Mouse (Mus musculus) MEL (cell line): ENCODE measurements around the gene Wdfy1. TPM values are rescaled to one million over a fixed set of nuclear protein-coding genes. Genes with fewer than 3 reads are reported as not detected.

Experiments used
- DNase-seq: peaks from one replicate; pipeline ENCODE4 v3.0.0; 2011; ENCODE audit warnings: low read depth, low spot score
- H3K27ac ChIP-seq: 2 replicates; pipeline ENCODE4 v1.5.1; 2012; ENCODE audit warnings: low read depth, mild to moderate bottlenecking, control low read depth, low read length, moderate library complexity; ENCODE audit not compliant: control insufficient read depth
- H3K27me3 ChIP-seq, 2 experiments: fragments of 150-350 bp in 1 of 2; sonication (generic) in 1 of 2; 2 replicates each; pipeline ENCODE4 v1.6.1; 2012; ENCODE audit warnings: low read length in 2 of 2, mild to moderate bottlenecking in 2 of 2, improper control_type of control experiment in 1 of 2, moderate library complexity in 1 of 2; ENCODE audit not compliant: insufficient read depth in 2 of 2, control insufficient read depth in 1 of 2
- H3K36me3 ChIP-seq, 2 experiments: 2 replicates each; pipeline ENCODE4 v1.6.1; 2012 to 2014; ENCODE audit warnings: low read length in 2 of 2, improper control_type of control experiment in 1 of 2, inconsistent platforms in 1 of 2, mild to moderate bottlenecking in 1 of 2; ENCODE audit not compliant: insufficient read depth in 2 of 2, control insufficient read depth in 1 of 2
- H3K4me1 ChIP-seq, 2 experiments: fragments of 150-350 bp in 1 of 2; sonication (generic) in 1 of 2; 2 replicates each; pipeline ENCODE4 v1.6.1; 2012; ENCODE audit warnings: low read length in 2 of 2, improper control_type of control experiment in 1 of 2, mild to moderate bottlenecking in 1 of 2; ENCODE audit not compliant: insufficient read depth in 2 of 2, control insufficient read depth in 1 of 2
- H3K4me3 ChIP-seq, 2 experiments: fragments of 150-350 bp in 1 of 2; sonication (generic) in 1 of 2; 2 replicates each; pipeline ENCODE4 v1.5.1; 2012; ENCODE audit warnings: low read depth in 2 of 2, low read length in 2 of 2, mild to moderate bottlenecking in 2 of 2, moderate library complexity in 2 of 2, control low read depth in 1 of 2, improper control_type of control experiment in 1 of 2; ENCODE audit not compliant: control insufficient read depth in 1 of 2, insufficient read depth in 1 of 2
- H3K79me2 ChIP-seq: 2 replicates; pipeline ENCODE4 v1.6.1; 2012; ENCODE audit warnings: mild to moderate bottlenecking, low read length, moderate library complexity; ENCODE audit not compliant: control insufficient read depth, poor library complexity, insufficient read depth
- H3K9ac ChIP-seq: 2 replicates; pipeline ENCODE4 v1.6.1; 2012; ENCODE audit warnings: low read depth, mild to moderate bottlenecking, control low read depth, low read length, moderate library complexity; ENCODE audit not compliant: control insufficient read depth, poor library complexity, severe bottlenecking
- H3K9me3 ChIP-seq: fragments of 150-350 bp; sonication (generic); replicated peaks from 2 replicates; pipeline ENCODE4 v1.6.1; 2012; ENCODE audit warnings: mild to moderate bottlenecking, low read length, improper control_type of control experiment, moderate library complexity; ENCODE audit not compliant: insufficient read depth
- BHLHE40 ChIP-seq: IDR thresholded peaks from 2 replicates; pipeline ENCODE4 v1.6.1; 2012; ENCODE audit warnings: low read depth, mild to moderate bottlenecking, inconsistent platforms, low read length, improper control_type of control experiment, borderline replicate concordance
- GABPA ChIP-seq: IDR thresholded peaks from 2 replicates; pipeline ENCODE4 v1.6.1; 2012; ENCODE audit warnings: low read depth, mild to moderate bottlenecking, inconsistent platforms, low read length, improper control_type of control experiment, moderate library complexity
- HCFC1 ChIP-seq: IDR thresholded peaks from 2 replicates; pipeline ENCODE4 v1.6.1; 2012; ENCODE audit warnings: low read depth, mild to moderate bottlenecking, inconsistent platforms, low read length, improper control_type of control experiment, moderate library complexity
- MAX ChIP-seq: IDR thresholded peaks from 2 replicates; pipeline ENCODE4 v1.6.1; 2011; ENCODE audit warnings: low read length, improper control_type of control experiment
- MAZ ChIP-seq: IDR thresholded peaks from 2 replicates; pipeline ENCODE4 v1.6.1; 2012; ENCODE audit warnings: low read depth, mild to moderate bottlenecking, inconsistent platforms, low read length, improper control_type of control experiment
- MXI1 ChIP-seq: IDR thresholded peaks from 2 replicates; pipeline ENCODE4 v1.6.1; 2011; ENCODE audit warnings: mild to moderate bottlenecking, low read depth, low read length, improper control_type of control experiment
- MYC ChIP-seq: IDR thresholded peaks from 2 replicates; pipeline ENCODE4 v1.6.1; 2011; ENCODE audit warnings: low read depth, mild to moderate bottlenecking, low read length, improper control_type of control experiment, moderate library complexity
- NELFE ChIP-seq: IDR thresholded peaks from 2 replicates; pipeline ENCODE4 v1.6.1; 2011; ENCODE audit warnings: low read depth, low read length, improper control_type of control experiment
- NRF1 ChIP-seq: IDR thresholded peaks from 2 replicates; pipeline ENCODE4 v1.6.1; 2014; ENCODE audit warnings: low read depth, mild to moderate bottlenecking, inconsistent platforms, low read length, improper control_type of control experiment, moderate library complexity; ENCODE audit not compliant: poor library complexity, insufficient read depth, severe bottlenecking
- POLR2A ChIP-seq, 2 experiments: IDR thresholded peaks; 2 replicates each; pipeline ENCODE4 v1.6.1; 2011 to 2012; ENCODE audit warnings: low read length in 2 of 2, mild to moderate bottlenecking in 2 of 2, control low read depth in 1 of 2, improper control_type of control experiment in 1 of 2, low read depth in 1 of 2, moderate library complexity in 1 of 2; ENCODE audit not compliant: control insufficient read depth in 1 of 2, insufficient read depth in 1 of 2, poor library complexity in 1 of 2
- RCOR1 ChIP-seq: IDR thresholded peaks from 2 replicates; pipeline ENCODE4 v1.6.1; 2012; ENCODE audit warnings: low read depth, mild to moderate bottlenecking, inconsistent platforms, low read length, improper control_type of control experiment
- SIN3A ChIP-seq: IDR thresholded peaks from 2 replicates; pipeline ENCODE4 v1.6.1; 2012; ENCODE audit warnings: low read length, improper control_type of control experiment, inconsistent platforms
- TBP ChIP-seq: IDR thresholded peaks from 2 replicates; pipeline ENCODE4 v1.8.0; 2011; ENCODE audit warnings: low read depth, low read length, improper control_type of control experiment
- TCF12 ChIP-seq: IDR thresholded peaks from 2 replicates; pipeline ENCODE4 v1.6.1; 2014; ENCODE audit warnings: low read depth, mild to moderate bottlenecking, inconsistent platforms, low read length, improper control_type of control experiment, moderate library complexity
- USF1 ChIP-seq: IDR thresholded peaks from 2 replicates; pipeline ENCODE4 v1.6.1; 2014; ENCODE audit warnings: low read depth, mild to moderate bottlenecking, inconsistent platforms, low read length, improper control_type of control experiment, moderate library complexity
- ZMIZ1 ChIP-seq: IDR thresholded peaks from 2 replicates; pipeline ENCODE4 v1.6.1; 2012; ENCODE audit warnings: low read depth, mild to moderate bottlenecking, inconsistent platforms, low read length, improper control_type of control experiment, moderate library complexity
- ZNF384 ChIP-seq: IDR thresholded peaks from 2 replicates; pipeline ENCODE4 v1.6.1; 2012; ENCODE audit warnings: low read depth, mild to moderate bottlenecking, inconsistent platforms, low read length, improper control_type of control experiment
- polyA plus RNA-seq, 2 experiments: library from polyadenylated mRNA; stranded (reverse) in 1 of 2; unstranded in 1 of 2; fragments of >175 nt in 1 of 2; fragments of >200 nt in 1 of 2; gene quantifications; 2 replicates each; pipeline versions ENCODE4 v1.2.1 to v1.2.4; 2012; ENCODE audit warnings: low replicate concordance in 2 of 2, low read depth in 1 of 2; ENCODE audit not compliant: insufficient read length in 2 of 2, insufficient read depth in 1 of 2, missing spikeins in 1 of 2
- total RNA-seq: library from RNA; depleted of rRNA; stranded (reverse); fragments of 300-350 nt; gene quantifications from 2 replicates; pipeline ENCODE4 v1.2.3, GENCODE M21; 2012

Wdfy1 gene
- total and polyA plus RNA-seq, 3 experiments, result 17.6 to 25.0 TPM; not detected in 1

GRCm38 (mm10) chr1:79678117-79678684 is 97.7 kb downstream of the Wdfy1 start:
- Histone ChIP-seq H3K27ac (no peak overlapping the region), H3K9ac (no peak overlapping the region), H3K27me3 (no peaks in the 10 kb centered on the region), H3K36me3 (peaks cover 0 to 5% of the 10 kb centered on the region in 2 experiments; a peak in 2 of 4 replicates), H3K4me1 (peaks cover 0 to 7% of the 10 kb centered on the region in 2 experiments; a peak in 2 of 4 replicates), H3K9me3 (no peaks in the 10 kb centered on the region), H3K79me2 (no peaks in the 10 kb centered on the region), H3K4me3 (no peak overlapping the region)
- no peak for DNase-seq
- no peak for TF ChIP-seq RCOR1
- no peak for TF ChIP-seq HCFC1

GRCm38 (mm10) chr1:79675716-79676115 is 100.2 kb downstream of the Wdfy1 start:
- no peaks in the 10 kb centered on the region for H3K9me3 ChIP-seq
- DNase-seq, result no peak
- peaks cover 0 to 6% of the 10 kb centered on the region in 2 experiments; a peak in 2 of 4 replicates for H3K4me1 ChIP-seq
- TF ChIP-seq BHLHE40, result no peak
- TF ChIP-seq SIN3A, result no peak
- TF ChIP-seq ZNF384, result peak; percentile 74
- no peak for TF ChIP-seq MAZ
- no peak for TF ChIP-seq NELFE
- H3K9ac ChIP-seq, result no peak overlapping the region
- H3K4me3 ChIP-seq, result no peak overlapping the region
- H3K27ac ChIP-seq, result no peak overlapping the region
- H3K36me3 ChIP-seq, result peaks cover 0 to 5% of the 10 kb centered on the region in 2 experiments; a peak in 2 of 4 replicates
- no peaks in the 10 kb centered on the region for H3K27me3 ChIP-seq
- H3K79me2 ChIP-seq, result peaks cover 3% of the 10 kb centered on the region

GRCm38 (mm10) chr1:79671543-79672337 is 104.2 kb downstream of the Wdfy1 start, which contains the start of gene Ap1s3:
Gene Ap1s3 (minus strand): TSS chr1:79671972.
- Histone ChIP-seq H3K4me3 (peak within 1 kb of the TSS; percentile 87 to 95), H3K36me3 (peaks cover 0 to 20% of the 10 kb centered on the region in 2 experiments; a peak in 2 of 4 replicates), H3K79me2 (peaks cover 4% of the 10 kb centered on the region), H3K4me1 (peaks cover 0 to 18% of the 10 kb centered on the region in 2 experiments; a peak in 3 of 4 replicates), H3K27me3 (no peaks in the 10 kb centered on the region), H3K9ac (peak within 1 kb of the TSS; percentile 78), H3K27ac (peak within 1 kb of the TSS; percentile 33; the same call in 1 of the 2 replicates), H3K9me3 (no peaks in the 10 kb centered on the region)
- DNase-seq, result peak; percentile 88
- TF ChIP-seq POLR2A (IDR thresholded peaks at IDR 0.05; ENCODE audit: control insufficient read depth in 1 of 2, insufficient read depth in 1 of 2, low read depth in 1 of 2, low read length in 2 of 2, poor library complexity in 1 of 2) (peak; percentile 56 to 68; a peak in 2 of 4 replicates), TBP (no peak), NRF1 (peak; percentile 77), ZMIZ1 (peak; percentile 59; the same call in 1 of the 2 replicates), USF1 (no peak), NELFE (peak; percentile 50; the same call in 1 of the 2 replicates), MXI1 (0 out of 2 replicates have a peak, but pooled peaks have one; percentile 47), TCF12 (no peak), MAZ (no peak), MYC (0 out of 2 replicates have a peak, but pooled peaks have one; percentile 15), MAX (0 out of 2 replicates have a peak, but pooled peaks have one; percentile 11), HCFC1 (peak; percentile 13; the same call in 1 of the 2 replicates), GABPA (no peak)
